Mouse (Mus musculus): Measurements from ENCODE around the gene Rnf11. TPM values are rescaled to one million over a fixed set of nuclear protein-coding genes. Genes with fewer than 3 reads are reported as not detected.
"Not testable (repeated sequence)": the region's sequence is repeated elsewhere in the genome, so short reads cannot be mapped to it uniquely, and the experiment has no call there.

Rnf11 gene
- polyA plus RNA-seq, 1 experiment from 2014 or later = 54.9 TPM

GRCm38 (mm10) chr4:109410681-109411376 lies 73.7 kb downstream of the Rnf11 start:
- H3K4me1 ChIP-seq (ENCODE audit: control insufficient read depth, insufficient read depth, low read length) = peaks cover 11% of the 10 kb centered on the region; the same call in 1 of the 2 replicates
- no peak overlapping the region for H3K9ac ChIP-seq (ENCODE audit: low read length)
- DNase-seq (ENCODE audit: low spot score, missing footprints) (no peak), ATAC-seq (ENCODE audit: low FRiP score) (no peak)
- no peaks in the 10 kb centered on the region for H3K9me3 ChIP-seq (ENCODE audit: control insufficient read depth, low read length)
- no peaks in the 10 kb centered on the region for H3K36me3 ChIP-seq (ENCODE audit: control insufficient read depth, insufficient read depth, low read length)
- H3K27ac ChIP-seq (ENCODE audit: low read depth, low read length) = peak overlapping the region; percentile 52; the same call in 1 of the 2 replicates
- H3K4me2 ChIP-seq = no peak overlapping the region
- H3K4me3 ChIP-seq (ENCODE audit: low read depth, low read length) = no peak overlapping the region
- H3K27me3 ChIP-seq (ENCODE audit: control insufficient read depth, insufficient read depth, low read length) = peaks cover 12% of the 10 kb centered on the region
- 67% methylated on average over 9 of the region's 9 CpGs for WGBS

- Histone ChIP-seq H3K36me3 (ENCODE audit: control insufficient read depth, insufficient read depth, low read length) (no peaks in the 10 kb centered on the region), H3K9me3 (ENCODE audit: control insufficient read depth, low read length) (no peaks in the 10 kb centered on the region), H3K4me3 (ENCODE audit: low read depth, low read length) (no peak overlapping the region), H3K4me2 (no peak overlapping the region), H3K9ac (ENCODE audit: low read length) (no peak overlapping the region), H3K27ac (ENCODE audit: low read depth, low read length) (no peak overlapping the region), H3K27me3 (ENCODE audit: control insufficient read depth, insufficient read depth, low read length) (peaks cover 12% of the 10 kb centered on the region), H3K4me1 (ENCODE audit: control insufficient read depth, insufficient read depth, low read length) (peaks cover 11% of the 10 kb centered on the region; the same call in 1 of the 2 replicates)
- DNase-seq (ENCODE audit: low spot score, missing footprints) = no peak
- ATAC-seq (ENCODE audit: low FRiP score) = no peak
- WGBS = 84% methylated on average over 9 of the region's 9 CpGs
Measured at GRCm38 (mm10) chr4:109407701-109408485, 76.6 kb downstream of the Rnf11 start.

GRCm38 (mm10) chr4:109407176-109407520 lies 77.4 kb downstream of the Rnf11 start:
- ATAC-seq (ENCODE audit: low FRiP score) (peak; percentile 33), DNase-seq (ENCODE audit: low spot score, missing footprints) (no peak)
- Histone ChIP-seq H3K9me3 (ENCODE audit: control insufficient read depth, low read length) (no peaks in the 10 kb centered on the region), H3K27me3 (ENCODE audit: control insufficient read depth, insufficient read depth, low read length) (peaks cover 12% of the 10 kb centered on the region), H3K36me3 (ENCODE audit: control insufficient read depth, insufficient read depth, low read length) (no peaks in the 10 kb centered on the region), H3K9ac (ENCODE audit: low read length) (peak overlapping the region; percentile 70), H3K4me2 (peak overlapping the region; percentile 99), H3K4me1 (ENCODE audit: control insufficient read depth, insufficient read depth, low read length) (peaks cover 11% of the 10 kb centered on the region; the same call in 1 of the 2 replicates), H3K27ac (ENCODE audit: low read depth, low read length) (no peak overlapping the region), H3K4me3 (ENCODE audit: low read depth, low read length) (peak overlapping the region; percentile 59)
- 2% methylated on average over 24 of the region's 24 CpGs for WGBS

GRCm38 (mm10) chr4:109406486-109407175 lies 77.9 kb downstream of the Rnf11 start, which contains the start of gene Ttc39a:
Ttc39a (plus strand) TSS chr4:109406623.
- Histone ChIP-seq H3K4me3 (ENCODE audit: low read depth, low read length) (peak within 1 kb of the TSS; percentile 59), H3K27me3 (ENCODE audit: control insufficient read depth, insufficient read depth, low read length) (peaks cover 12% of the 10 kb centered on the region), H3K4me2 (peak within 1 kb of the TSS; percentile 99), H3K9ac (ENCODE audit: low read length) (peak within 1 kb of the TSS; percentile 70), H3K36me3 (ENCODE audit: control insufficient read depth, insufficient read depth, low read length) (no peaks in the 10 kb centered on the region), H3K4me1 (ENCODE audit: control insufficient read depth, insufficient read depth, low read length) (peaks cover 11% of the 10 kb centered on the region), H3K9me3 (ENCODE audit: control insufficient read depth, low read length) (no peaks in the 10 kb centered on the region), H3K27ac (ENCODE audit: low read depth, low read length) (no peak within 1 kb of the TSS)
- under 1% methylated on average over 44 of the region's 56 CpGs for WGBS
- ATAC-seq (ENCODE audit: low FRiP score) = peak; percentile 74
- DNase-seq (ENCODE audit: low spot score, missing footprints) = peak; percentile 95

GRCm38 (mm10) chr4:109406054-109406485 lies 78.5 kb downstream of the Rnf11 start:
- H3K36me3 ChIP-seq (ENCODE audit: control insufficient read depth, insufficient read depth, low read length) = no peaks in the 10 kb centered on the region
- no peak for DNase-seq (ENCODE audit: low spot score, missing footprints)
- H3K9ac ChIP-seq (ENCODE audit: low read length) = peak overlapping the region; percentile 70
- H3K4me2 ChIP-seq = peak overlapping the region; percentile 99
- peak overlapping the region; percentile 59; the same call in 1 of the 2 replicates for H3K4me3 ChIP-seq (ENCODE audit: low read depth, low read length)
- WGBS = 9% methylated on average over 3 of the region's 3 CpGs
- ATAC-seq (ENCODE audit: low FRiP score) = peak; percentile 56; the same call in 1 of the 2 replicates
- no peak overlapping the region for H3K27ac ChIP-seq (ENCODE audit: low read depth, low read length)
- peaks cover 11% of the 10 kb centered on the region for H3K4me1 ChIP-seq (ENCODE audit: control insufficient read depth, insufficient read depth, low read length)
- H3K9me3 ChIP-seq (ENCODE audit: control insufficient read depth, low read length) = no peaks in the 10 kb centered on the region
- peaks cover 12% of the 10 kb centered on the region for H3K27me3 ChIP-seq (ENCODE audit: control insufficient read depth, insufficient read depth, low read length)

GRCm38 (mm10) chr4:109405415-109405814 lies 79.1 kb downstream of the Rnf11 start:
- ATAC-seq (ENCODE audit: low FRiP score) = 0 out of 2 replicates have a peak, but pooled peaks have one; percentile 25
- Histone ChIP-seq H3K27me3 (ENCODE audit: control insufficient read depth, insufficient read depth, low read length) (peaks cover 12% of the 10 kb centered on the region), H3K9me3 (ENCODE audit: control insufficient read depth, low read length) (no peaks in the 10 kb centered on the region), H3K4me3 (ENCODE audit: low read depth, low read length) (no peak overlapping the region), H3K36me3 (ENCODE audit: control insufficient read depth, insufficient read depth, low read length) (no peaks in the 10 kb centered on the region), H3K9ac (ENCODE audit: low read length) (no peak overlapping the region), H3K4me2 (no peak overlapping the region), H3K4me1 (ENCODE audit: control insufficient read depth, insufficient read depth, low read length) (peaks cover 11% of the 10 kb centered on the region), H3K27ac (ENCODE audit: low read depth, low read length) (no peak overlapping the region)
- WGBS = 64% methylated on average over 8 of the region's 8 CpGs
- DNase-seq (ENCODE audit: low spot score, missing footprints) = no peak

GRCm38 (mm10) chr4:109404908-109405307 lies 79.6 kb downstream of the Rnf11 start:
- H3K4me3 ChIP-seq (ENCODE audit: low read depth, low read length); H3K27ac ChIP-seq (ENCODE audit: low read depth, low read length); H3K36me3 ChIP-seq (ENCODE audit: control insufficient read depth, insufficient read depth, low read length); H3K9me3 ChIP-seq (ENCODE audit: control insufficient read depth, low read length); H3K9ac ChIP-seq (ENCODE audit: low read length); ATAC-seq (ENCODE audit: low FRiP score); DNase-seq (ENCODE audit: low spot score, missing footprints); H3K4me2 ChIP-seq: not testable (repeated sequence)
- Histone ChIP-seq H3K4me1 (ENCODE audit: control insufficient read depth, insufficient read depth, low read length) (peaks cover 11% of the 10 kb centered on the region), H3K27me3 (ENCODE audit: control insufficient read depth, insufficient read depth, low read length) (peaks cover 12% of the 10 kb centered on the region)
- 89% methylated on average over 3 of the region's 3 CpGs for WGBS

GRCm38 (mm10) chr4:109401176-109401689 lies 83.3 kb downstream of the Rnf11 start:
- Histone ChIP-seq H3K27me3 (ENCODE audit: control insufficient read depth, insufficient read depth, low read length) (peaks cover 3% of the 10 kb centered on the region; the same call in 1 of the 2 replicates), H3K4me2 (no peak overlapping the region), H3K27ac (ENCODE audit: low read depth, low read length) (no peak overlapping the region), H3K36me3 (ENCODE audit: control insufficient read depth, insufficient read depth, low read length) (no peaks in the 10 kb centered on the region), H3K4me1 (ENCODE audit: control insufficient read depth, insufficient read depth, low read length) (peaks cover 2% of the 10 kb centered on the region), H3K9ac (ENCODE audit: low read length) (no peak overlapping the region), H3K9me3 (ENCODE audit: control insufficient read depth, low read length) (no peaks in the 10 kb centered on the region), H3K4me3 (ENCODE audit: low read depth, low read length) (no peak overlapping the region)
- DNase-seq (ENCODE audit: low spot score, missing footprints) (no peak), ATAC-seq (ENCODE audit: low FRiP score) (no peak)
- 71% methylated on average over 5 of the region's 5 CpGs for WGBS
